Mouse (Mus musculus): Measurements from ENCODE around the gene Slc8b1.

- no peak for TF ChIP-seq CTCF (IDR thresholded peaks at IDR 0.05 in 2 of 3, conservative IDR thresholded peaks at IDR 0.05 in 1 of 3; ENCODE audit: control insufficient read depth in 1 of 3, insufficient read depth in 1 of 3, low read depth in 2 of 3, low read length in 3 of 3, poor library complexity in 1 of 3, severe bottlenecking in 1 of 3)
- TF ChIP-seq MYC (IDR thresholded peaks at IDR 0.05; ENCODE audit: low read depth, low read length), result no peak
- TF ChIP-seq POLR2A (IDR thresholded peaks at IDR 0.05; ENCODE audit: control insufficient read depth in 1 of 2, insufficient read depth in 1 of 2, low read depth in 1 of 2, low read length in 2 of 2, poor library complexity in 1 of 2), result no peak
- no peak for TF ChIP-seq MXI1 (IDR thresholded peaks at IDR 0.05; ENCODE audit: low read depth, low read length)
- no peak for TF ChIP-seq MAZ (IDR thresholded peaks at IDR 0.05; ENCODE audit: low read depth, low read length)
- TF ChIP-seq SMC3 (IDR thresholded peaks at IDR 0.05; ENCODE audit: low read depth, low read length), result no peak
- TF ChIP-seq ELF1 (IDR thresholded peaks at IDR 0.05; ENCODE audit: low read depth, low read length), result no peak
- TF ChIP-seq USF1 (IDR thresholded peaks at IDR 0.05; ENCODE audit: low read depth, low read length), result no peak
- no peak for TF ChIP-seq KAT2A (conservative IDR thresholded peaks at IDR 0.05; ENCODE audit: low read depth, low read length)
- no peak for TF ChIP-seq GATA1 (IDR thresholded peaks at IDR 0.05; ENCODE audit: low read depth, low read length)
- TF ChIP-seq EP300 (IDR thresholded peaks at IDR 0.05; ENCODE audit: low read depth in 1 of 2, low read length in 2 of 2), result no peak
Measured at GRCm38 (mm10) chr5:120487844-120488243, 23.1 kb upstream of the Slc8b1 start.
